Mouse (Mus musculus) left cerebral cortex, adult 6 months (tissue): ENCODE data around the gene Ccpg1os. TPM values are rescaled to one million over a fixed set of nuclear protein-coding genes. Genes with fewer than 3 reads are reported as not detected.

Source experiments
- long read RNA-seq, 2 experiments: library from polyadenylated mRNA; unstranded; transcript quantifications; one replicate each; pipeline ENCODE4 v2.0.0; 2019 to 2020
- polyA plus RNA-seq: library from polyadenylated mRNA; unstranded; fragments of <200 nt; fragmentation: Nextera tagmentation; gene quantifications from 2 replicates; pipeline ENCODE4 v1.2.3, GENCODE M21; 2021

Gene Ccpg1os
- 20.7 and 26.3 TPM in 2 replicates for polyA plus RNA-seq
- long read RNA-seq, experiment 1, partial matches to known transcripts: 0 of 3 reads
- long read RNA-seq, experiment 1, other reads (novel, unspliced or antisense): 2 of 3 reads
- long read RNA-seq, experiment 2, transcript Ccpg1os-201 (2 exons, 711 nt): major isoform, 20 of 23 reads
- long read RNA-seq, experiment 2, partial matches to known transcripts: 0 of 23 reads
- long read RNA-seq, experiment 2, other reads (novel, unspliced or antisense): 3 of 23 reads

GRCm38 (mm10) chr9:72985250-72986220 is at the start of gene Ccpg1os, which contains the start of gene Ccpg1:
TSS of gene Ccpg1os (minus strand) at chr9:72985382.
TSS of gene Ccpg1 (plus strand) at chr9:72985429.

GRCm38 (mm10) chr9:72958521-72959450 is 26.4 kb downstream of the Ccpg1os start, which contains the start of the genes Dyx1c1 and Gm44503:
TSS of gene Dyx1c1 (plus strand) at chr9:72958785.
TSS of gene Gm44503 (plus strand) at chr9:72958852.

Other genes starting within 250 kb of the Ccpg1os start
- gene Prtg, start 178.5 kb downstream of the Ccpg1os start, polyA plus RNA-seq: 0.34 and 0.50 TPM in 2 replicates
- 2.8 and 3.4 TPM in 2 replicates for gene Pygo1, start 59.7 kb downstream of the Ccpg1os start, polyA plus RNA-seq
- gene Dyx1c1, start 26.6 kb downstream of the Ccpg1os start, polyA plus RNA-seq: 1.3 and 1.6 TPM in 2 replicates
- gene Gm44503, start 26.5 kb downstream of the Ccpg1os start, polyA plus RNA-seq: not detected in 2 replicates
- gene Ccpg1, start within 50 bp of the Ccpg1os start, polyA plus RNA-seq: 43.9 and 47.6 TPM in 2 replicates
- gene Pigb, start 55.0 kb upstream of the Ccpg1os start, polyA plus RNA-seq: 6.7 and 8.8 TPM in 2 replicates
- gene Rab27a, start 59.5 kb upstream of the Ccpg1os start, polyA plus RNA-seq: 0.89 and 0.94 TPM in 2 replicates
- not detected in 2 replicates for gene Khdc3, start 116.5 kb upstream of the Ccpg1os start, polyA plus RNA-seq
- not detected in 2 replicates for gene Gm20509, start 117.1 kb upstream of the Ccpg1os start, polyA plus RNA-seq
- 66.4 and 73.2 TPM in 2 replicates for gene Rsl24d1, start 128.0 kb upstream of the Ccpg1os start, polyA plus RNA-seq